Mouse (Mus musculus): ENCODE measurements around the gene Dusp22. TPM values are rescaled to one million over a fixed set of nuclear protein-coding genes. Genes with fewer than 3 reads are reported as not detected.

Dusp22 gene
- polyA plus RNA-seq, 1 experiment from 2014 or later, result 12.9 TPM

GRCm38 (mm10) chr13:30689475-30689874 is 29.7 kb downstream of the Dusp22 start:
- Histone ChIP-seq H3K27ac (ENCODE audit: low read length) (no peak overlapping the region), H3K4me1 (ENCODE audit: control insufficient read depth, insufficient read depth, low read length) (no peaks in the 10 kb centered on the region), H3K4me2 (ENCODE audit: low read depth, low read length) (no peak overlapping the region), H3K27me3 (replicated peaks; ENCODE audit: control insufficient read depth, insufficient read depth, low read length) (no peaks in the 10 kb centered on the region), H3K36me3 (ENCODE audit: control insufficient read depth, insufficient read depth, low read length) (no peaks in the 10 kb centered on the region), H3K9ac (ENCODE audit: low read depth, low read length) (no peak overlapping the region), H3K9me3 (ENCODE audit: control insufficient read depth, low read length) (no peaks in the 10 kb centered on the region), H3K4me3 (ENCODE audit: low read length) (no peak overlapping the region)
- 93% methylated on average over 5 of the region's 5 CpGs for WGBS
- ATAC-seq, result no peak

GRCm38 (mm10) chr13:30691441-30692292 is 31.9 kb downstream of the Dusp22 start:
- Histone ChIP-seq H3K27ac (ENCODE audit: low read length) (no peak overlapping the region), H3K9me3 (ENCODE audit: control insufficient read depth, low read length) (no peaks in the 10 kb centered on the region), H3K9ac (ENCODE audit: low read depth, low read length) (no peak overlapping the region), H3K4me2 (ENCODE audit: low read depth, low read length) (no peak overlapping the region), H3K27me3 (replicated peaks; ENCODE audit: control insufficient read depth, insufficient read depth, low read length) (no peaks in the 10 kb centered on the region), H3K4me1 (ENCODE audit: control insufficient read depth, insufficient read depth, low read length) (no peaks in the 10 kb centered on the region), H3K36me3 (ENCODE audit: control insufficient read depth, insufficient read depth, low read length) (no peaks in the 10 kb centered on the region), H3K4me3 (ENCODE audit: low read length) (no peak overlapping the region)
- no peak for ATAC-seq
- whole genome bisulfite sequencing, result 78% methylated on average over 9 of the region's 9 CpGs

GRCm38 (mm10) chr13:30692644-30693385 is 33.0 kb downstream of the Dusp22 start:
- peak; percentile 73; the same call in 1 of the 2 replicates for ATAC-seq
- 83% methylated on average over 7 of the region's 7 CpGs for WGBS

GRCm38 (mm10) chr13:30695232-30695631 is 35.4 kb downstream of the Dusp22 start:
- H3K4me3 ChIP-seq (ENCODE audit: low read length), result no peak overlapping the region
- no peaks in the 10 kb centered on the region for H3K4me1 ChIP-seq (ENCODE audit: control insufficient read depth, insufficient read depth, low read length)
- H3K27ac ChIP-seq (ENCODE audit: low read length), result no peak overlapping the region
- H3K4me2 ChIP-seq (ENCODE audit: low read depth, low read length), result no peak overlapping the region
- H3K9ac ChIP-seq (ENCODE audit: low read depth, low read length), result no peak overlapping the region
- WGBS, result 34% methylated on average over 1 of the region's 1 CpGs
- no peak for ATAC-seq
- H3K9me3 ChIP-seq (ENCODE audit: control insufficient read depth, low read length), result no peaks in the 10 kb centered on the region
- H3K36me3 ChIP-seq (ENCODE audit: control insufficient read depth, insufficient read depth, low read length), result no peaks in the 10 kb centered on the region
- no peaks in the 10 kb centered on the region for H3K27me3 ChIP-seq (replicated peaks; ENCODE audit: control insufficient read depth, insufficient read depth, low read length)

More at GRCm38 (mm10) chr13:30692644-30693385, 33.0 kb downstream of the Dusp22 start:
- Histone ChIP-seq H3K4me1 (ENCODE audit: control insufficient read depth, insufficient read depth, low read length) (no peaks in the 10 kb centered on the region), H3K27ac (ENCODE audit: low read length) (no peak overlapping the region), H3K9ac (ENCODE audit: low read depth, low read length) (no peak overlapping the region), H3K4me3 (ENCODE audit: low read length) (no peak overlapping the region), H3K4me2 (ENCODE audit: low read depth, low read length) (no peak overlapping the region), H3K36me3 (ENCODE audit: control insufficient read depth, insufficient read depth, low read length) (no peaks in the 10 kb centered on the region), H3K9me3 (ENCODE audit: control insufficient read depth, low read length) (no peaks in the 10 kb centered on the region), H3K27me3 (replicated peaks; ENCODE audit: control insufficient read depth, insufficient read depth, low read length) (no peaks in the 10 kb centered on the region)

GRCm38 (mm10) chr13:30695890-30696289 is 36.1 kb downstream of the Dusp22 start:
- H3K9ac ChIP-seq (ENCODE audit: low read depth, low read length), result no peak overlapping the region
- ATAC-seq, result no peak
- 84% methylated on average over 2 of the region's 2 CpGs for WGBS
- no peaks in the 10 kb centered on the region for H3K4me1 ChIP-seq (ENCODE audit: control insufficient read depth, insufficient read depth, low read length)
- H3K4me3 ChIP-seq (ENCODE audit: low read length), result no peak overlapping the region
- no peak overlapping the region for H3K4me2 ChIP-seq (ENCODE audit: low read depth, low read length)
- no peaks in the 10 kb centered on the region for H3K9me3 ChIP-seq (ENCODE audit: control insufficient read depth, low read length)
- H3K27ac ChIP-seq (ENCODE audit: low read length), result no peak overlapping the region
- no peaks in the 10 kb centered on the region for H3K27me3 ChIP-seq (replicated peaks; ENCODE audit: control insufficient read depth, insufficient read depth, low read length)
- no peaks in the 10 kb centered on the region for H3K36me3 ChIP-seq (ENCODE audit: control insufficient read depth, insufficient read depth, low read length)

- no peak for ATAC-seq
- Histone ChIP-seq H3K27ac (ENCODE audit: low read length) (no peak overlapping the region), H3K27me3 (replicated peaks; ENCODE audit: control insufficient read depth, insufficient read depth, low read length) (no peaks in the 10 kb centered on the region), H3K36me3 (ENCODE audit: control insufficient read depth, insufficient read depth, low read length) (no peaks in the 10 kb centered on the region), H3K9ac (ENCODE audit: low read depth, low read length) (no peak overlapping the region), H3K4me2 (ENCODE audit: low read depth, low read length) (no peak overlapping the region), H3K4me1 (ENCODE audit: control insufficient read depth, insufficient read depth, low read length) (no peaks in the 10 kb centered on the region), H3K9me3 (ENCODE audit: control insufficient read depth, low read length) (no peaks in the 10 kb centered on the region), H3K4me3 (ENCODE audit: low read length) (no peak overlapping the region)
- 92% methylated on average over 5 of the region's 5 CpGs for WGBS
Measured at GRCm38 (mm10) chr13:30697880-30698279, 38.1 kb downstream of the Dusp22 start.

GRCm38 (mm10) chr13:30702695-30703094 is 42.9 kb downstream of the Dusp22 start:
- Histone ChIP-seq H3K4me1 (ENCODE audit: control insufficient read depth, insufficient read depth, low read length) (no peaks in the 10 kb centered on the region), H3K9me3 (ENCODE audit: control insufficient read depth, low read length) (no peaks in the 10 kb centered on the region), H3K4me2 (ENCODE audit: low read depth, low read length) (no peak overlapping the region), H3K4me3 (ENCODE audit: low read length) (no peak overlapping the region), H3K27me3 (replicated peaks; ENCODE audit: control insufficient read depth, insufficient read depth, low read length) (no peaks in the 10 kb centered on the region), H3K9ac (ENCODE audit: low read depth, low read length) (no peak overlapping the region), H3K36me3 (ENCODE audit: control insufficient read depth, insufficient read depth, low read length) (no peaks in the 10 kb centered on the region), H3K27ac (ENCODE audit: low read length) (no peak overlapping the region)
- no peak for ATAC-seq
- WGBS, result 97% methylated on average over 5 of the region's 5 CpGs

- Histone ChIP-seq H3K4me3 (ENCODE audit: low read length) (no peak overlapping the region), H3K4me2 (ENCODE audit: low read depth, low read length) (no peak overlapping the region), H3K27ac (ENCODE audit: low read length) (no peak overlapping the region), H3K4me1 (ENCODE audit: control insufficient read depth, insufficient read depth, low read length) (no peaks in the 10 kb centered on the region), H3K9ac (ENCODE audit: low read depth, low read length) (no peak overlapping the region), H3K36me3 (ENCODE audit: control insufficient read depth, insufficient read depth, low read length) (no peaks in the 10 kb centered on the region), H3K27me3 (replicated peaks; ENCODE audit: control insufficient read depth, insufficient read depth, low read length) (no peaks in the 10 kb centered on the region), H3K9me3 (ENCODE audit: control insufficient read depth, low read length) (no peaks in the 10 kb centered on the region)
- ATAC-seq, result no peak
- 85% methylated on average over 8 of the region's 8 CpGs for WGBS
Measured at GRCm38 (mm10) chr13:30704246-30705095, 44.7 kb downstream of the Dusp22 start.

GRCm38 (mm10) chr13:30711066-30711465 is 51.3 kb downstream of the Dusp22 start:
- no peak for ATAC-seq
- H3K4me2 ChIP-seq (ENCODE audit: low read depth, low read length), result no peak overlapping the region
- H3K27me3 ChIP-seq (replicated peaks; ENCODE audit: control insufficient read depth, insufficient read depth, low read length), result no peaks in the 10 kb centered on the region
- H3K36me3 ChIP-seq (ENCODE audit: control insufficient read depth, insufficient read depth, low read length), result no peaks in the 10 kb centered on the region
- 95% methylated on average over 2 of the region's 2 CpGs for WGBS
- no peaks in the 10 kb centered on the region for H3K9me3 ChIP-seq (ENCODE audit: control insufficient read depth, low read length)
- no peak overlapping the region for H3K4me3 ChIP-seq (ENCODE audit: low read length)
- H3K27ac ChIP-seq (ENCODE audit: low read length), result no peak overlapping the region
- H3K9ac ChIP-seq (ENCODE audit: low read depth, low read length), result no peak overlapping the region
- no peaks in the 10 kb centered on the region for H3K4me1 ChIP-seq (ENCODE audit: control insufficient read depth, insufficient read depth, low read length)

Measured in intestine, embryonic 16.5 days (tissue).